Mouse (Mus musculus): ENCODE results near the gene Zc3h4. TPM values are rescaled to one million over a fixed set of nuclear protein-coding genes. Genes with fewer than 3 reads are reported as not detected.
A peak's percentile ranks its signal among the peaks of the same experiment; 100 is the strongest.

The Zc3h4 gene
- total and polyA plus RNA-seq, 2 experiments from 2014 or later, result 5.0 to 16.5 TPM

- H3K9me3 ChIP-seq (replicated peaks; ENCODE audit: control insufficient read depth, low read length), result no peaks in the 10 kb centered on the region
- no peak overlapping the region for H3K27ac ChIP-seq (ENCODE audit: low read depth)
- no peak for TF ChIP-seq EP300 (IDR thresholded peaks at IDR 0.05; ENCODE audit: low read depth)
- TF ChIP-seq CTCF (IDR thresholded peaks at IDR 0.05; ENCODE audit: low read depth), result no peak
- WGBS, result 65% methylated on average over 9 of the region's 9 CpGs
- no peak overlapping the region for H3K9ac ChIP-seq (replicated peaks; ENCODE audit: low read depth, low read length)
- peaks cover 98% of the 10 kb centered on the region for H3K36me3 ChIP-seq (replicated peaks; ENCODE audit: control insufficient read depth, insufficient read depth, low read length)
- no peak for DNase-seq (ENCODE audit: low spot score)
- H3K27me3 ChIP-seq (ENCODE audit: control insufficient read depth, insufficient read depth, low read length), result no peaks in the 10 kb centered on the region
- no peaks in the 10 kb centered on the region for H3K4me1 ChIP-seq (ENCODE audit: control insufficient read depth, insufficient read depth)
- H3K4me2 ChIP-seq (ENCODE audit: low read depth, low read length), result no peak overlapping the region
- H3K4me3 ChIP-seq (ENCODE audit: low read depth, low read length), result no peak overlapping the region
- 0 out of 2 replicates have a peak, but pooled peaks have one; percentile 8 for ATAC-seq (ENCODE audit: insufficient read depth, low read depth)
Observed at GRCm38 (mm10) chr7:16423731-16424130, 23.0 kb downstream of the Zc3h4 start.

- no peaks in the 10 kb centered on the region for H3K4me1 ChIP-seq (ENCODE audit: control insufficient read depth, insufficient read depth)
- WGBS, result 74% methylated on average over 10 of the region's 10 CpGs
- no peaks in the 10 kb centered on the region for H3K9me3 ChIP-seq (replicated peaks; ENCODE audit: control insufficient read depth, low read length)
- no peak overlapping the region for H3K27ac ChIP-seq (ENCODE audit: low read depth)
- ATAC-seq (ENCODE audit: insufficient read depth, low read depth), result no peak
- no peak for DNase-seq (ENCODE audit: low spot score)
- no peaks in the 10 kb centered on the region for H3K27me3 ChIP-seq (ENCODE audit: control insufficient read depth, insufficient read depth, low read length)
- no peak overlapping the region for H3K4me3 ChIP-seq (ENCODE audit: low read depth, low read length)
- no peak overlapping the region for H3K4me2 ChIP-seq (ENCODE audit: low read depth, low read length)
- no peak for TF ChIP-seq CTCF (IDR thresholded peaks at IDR 0.05; ENCODE audit: low read depth)
- no peak for TF ChIP-seq EP300 (IDR thresholded peaks at IDR 0.05; ENCODE audit: low read depth)
- no peak overlapping the region for H3K9ac ChIP-seq (replicated peaks; ENCODE audit: low read depth, low read length)
- H3K36me3 ChIP-seq (replicated peaks; ENCODE audit: control insufficient read depth, insufficient read depth, low read length), result peaks cover 98% of the 10 kb centered on the region
Observed at GRCm38 (mm10) chr7:16425721-16426120, 25.0 kb downstream of the Zc3h4 start.

- TF ChIP-seq CTCF (IDR thresholded peaks at IDR 0.05; ENCODE audit: low read depth) (peak; percentile 85), EP300 (IDR thresholded peaks at IDR 0.05; ENCODE audit: low read depth) (no peak)
- H3K27ac ChIP-seq (ENCODE audit: low read depth), result no peak overlapping the region
- no peak overlapping the region for H3K4me3 ChIP-seq (ENCODE audit: low read depth, low read length)
- no peaks in the 10 kb centered on the region for H3K4me1 ChIP-seq (ENCODE audit: control insufficient read depth, insufficient read depth)
- no peak overlapping the region for H3K4me2 ChIP-seq (ENCODE audit: low read depth, low read length)
- ATAC-seq (ENCODE audit: insufficient read depth, low read depth), result peak; percentile 90
- 56% methylated on average over 4 of the region's 4 CpGs for WGBS
- H3K27me3 ChIP-seq (ENCODE audit: control insufficient read depth, insufficient read depth, low read length), result no peaks in the 10 kb centered on the region
- H3K36me3 ChIP-seq (replicated peaks; ENCODE audit: control insufficient read depth, insufficient read depth, low read length), result peaks cover 98% of the 10 kb centered on the region
- no peaks in the 10 kb centered on the region for H3K9me3 ChIP-seq (replicated peaks; ENCODE audit: control insufficient read depth, low read length)
- DNase-seq (ENCODE audit: low spot score), result peak; percentile 67
- H3K9ac ChIP-seq (replicated peaks; ENCODE audit: low read depth, low read length), result no peak overlapping the region
Observed at GRCm38 (mm10) chr7:16426129-16426729, 25.5 kb downstream of the Zc3h4 start.

- H3K4me2 ChIP-seq (ENCODE audit: low read depth, low read length), result no peak overlapping the region
Observed at GRCm38 (mm10) chr7:16433352-16433971, 32.8 kb downstream of the Zc3h4 start.

GRCm38 (mm10) chr7:16435088-16435487 is 34.4 kb downstream of the Zc3h4 start:
- ATAC-seq (ENCODE audit: insufficient read depth, low read depth), result no peak
- H3K4me3 ChIP-seq (ENCODE audit: low read depth, low read length), result no peak overlapping the region
- H3K9me3 ChIP-seq (replicated peaks; ENCODE audit: control insufficient read depth, low read length), result no peaks in the 10 kb centered on the region
- DNase-seq (ENCODE audit: low spot score), result no peak
- peaks cover 70% of the 10 kb centered on the region for H3K36me3 ChIP-seq (replicated peaks; ENCODE audit: control insufficient read depth, insufficient read depth, low read length)
- H3K4me1 ChIP-seq (ENCODE audit: control insufficient read depth, insufficient read depth), result peaks cover 11% of the 10 kb centered on the region
- WGBS, result 84% methylated on average over 9 of the region's 9 CpGs
- no peak overlapping the region for H3K4me2 ChIP-seq (ENCODE audit: low read depth, low read length)
- H3K27me3 ChIP-seq (ENCODE audit: control insufficient read depth, insufficient read depth, low read length), result no peaks in the 10 kb centered on the region
- TF ChIP-seq CTCF (IDR thresholded peaks at IDR 0.05; ENCODE audit: low read depth) (no peak), EP300 (IDR thresholded peaks at IDR 0.05; ENCODE audit: low read depth) (no peak)
- H3K9ac ChIP-seq (replicated peaks; ENCODE audit: low read depth, low read length), result no peak overlapping the region
- H3K27ac ChIP-seq (ENCODE audit: low read depth), result no peak overlapping the region

More at GRCm38 (mm10) chr7:16433352-16433971, 32.8 kb downstream of the Zc3h4 start:
- peak; percentile 53 for DNase-seq (ENCODE audit: low spot score)
- Histone ChIP-seq H3K9me3 (replicated peaks; ENCODE audit: control insufficient read depth, low read length) (no peaks in the 10 kb centered on the region), H3K4me3 (ENCODE audit: low read depth, low read length) (no peak overlapping the region), H3K27me3 (ENCODE audit: control insufficient read depth, insufficient read depth, low read length) (no peaks in the 10 kb centered on the region), H3K27ac (ENCODE audit: low read depth) (peak overlapping the region; percentile 61), H3K4me1 (ENCODE audit: control insufficient read depth, insufficient read depth) (peaks cover 11% of the 10 kb centered on the region), H3K9ac (replicated peaks; ENCODE audit: low read depth, low read length) (no peak overlapping the region), H3K36me3 (replicated peaks; ENCODE audit: control insufficient read depth, insufficient read depth, low read length) (peaks cover 86% of the 10 kb centered on the region)
- TF ChIP-seq EP300 (IDR thresholded peaks at IDR 0.05; ENCODE audit: low read depth) (no peak), CTCF (IDR thresholded peaks at IDR 0.05; ENCODE audit: low read depth) (no peak)
- peak; percentile 80 for ATAC-seq (ENCODE audit: insufficient read depth, low read depth)
- 32% methylated on average over 3 of the region's 3 CpGs for WGBS

Measured in heart, postnatal 0 days (tissue).